Comparison of ENCODE assay signal across 15 mouse cellular contexts in the genomic region with DNA sequence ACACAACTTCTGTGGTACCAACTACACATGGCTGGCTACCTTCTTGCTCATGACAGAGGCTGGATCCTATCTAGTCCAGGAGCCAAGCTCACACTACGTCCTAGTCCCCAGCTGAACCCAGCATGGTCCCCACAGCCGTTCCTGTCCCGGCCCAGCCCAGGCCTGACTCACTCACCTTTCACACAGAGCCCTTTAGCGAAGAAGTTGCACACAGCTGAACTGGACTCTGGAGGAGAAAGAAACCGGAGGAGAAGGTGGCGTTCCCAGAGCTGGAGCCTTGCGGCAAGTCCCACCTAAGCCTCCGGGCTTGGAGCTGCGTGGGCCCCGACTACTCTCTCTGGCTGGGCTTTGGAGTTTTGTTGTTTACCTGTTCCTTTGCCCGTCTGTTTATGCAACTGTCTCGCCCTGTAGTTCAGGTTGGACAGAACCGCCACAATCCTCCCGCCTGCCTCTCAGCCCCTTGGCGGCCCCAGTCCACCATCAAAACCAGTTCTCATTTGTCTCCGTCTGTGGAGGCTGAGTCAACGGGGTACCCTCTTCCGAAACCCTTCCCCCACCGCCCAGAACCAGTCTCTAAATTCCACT. TPM values are rescaled to one million over a fixed set of nuclear protein-coding genes. Genes with fewer than 3 reads are reported as not detected.
A peak's percentile ranks its signal among the peaks of the same experiment; 100 is the strongest.
DNase-seq lines count a peak whose midpoint lies in the region; ATAC-seq and TF ChIP-seq lines count a peak whose summit lies in the region.
"Had no signal": no experiment of that assay in that cellular context is flagged by ENCODE, and none has a peak within 500 bp of the region (broad histone marks: within the 10 kb centered on the region; RNA-seq: fewer than 3 reads in every experiment).

No protein-coding gene starts in this region.

- H3K4me2 ChIP-seq in forebrain, embryonic 13.5 days = no peak overlapping the region
- H3K4me2 ChIP-seq in forebrain, embryonic 16.5 days (ENCODE audit: low read length) = no peak overlapping the region
- H3K4me2 ChIP-seq in liver, embryonic 11.5 days = no peak overlapping the region

- H3K4me1 ChIP-seq in forebrain, embryonic 13.5 days = peaks cover 24% of the 10 kb centered on the region
- peaks cover 14% of the 10 kb centered on the region for H3K4me1 ChIP-seq in forebrain, embryonic 16.5 days (replicated peaks; ENCODE audit: control insufficient read depth, insufficient read depth, low read length)
- peaks cover 4% of the 10 kb centered on the region; the same call in 1 of the 2 replicates for H3K4me1 ChIP-seq in liver, adult 2 months (ENCODE audit: control insufficient read depth, insufficient read depth, low read length)
- peaks cover 8% of the 10 kb centered on the region for H3K4me1 ChIP-seq in liver, embryonic 11.5 days (replicated peaks; ENCODE audit: control insufficient read depth, insufficient read depth, low read length)

- H3K79me2 ChIP-seq in liver, adult 2 months (ENCODE audit: control insufficient read depth, insufficient read depth, low read length) = no peaks in the 10 kb centered on the region

- 50% methylated on average over 19 of the region's 19 CpGs for WGBS in forebrain, embryonic 13.5 days
- 56% methylated on average over 19 of the region's 19 CpGs for WGBS in forebrain, embryonic 16.5 days
- 42% methylated on average over 19 of the region's 19 CpGs for WGBS in liver, adult 2 months
- WGBS in liver, embryonic 11.5 days = 53% methylated on average over 19 of the region's 19 CpGs

- H3K27me3 ChIP-seq in forebrain, embryonic 13.5 days = peaks cover 13% of the 10 kb centered on the region
- H3K27me3 ChIP-seq in forebrain, embryonic 16.5 days (replicated peaks; ENCODE audit: control insufficient read depth, insufficient read depth, low read length) = no peaks in the 10 kb centered on the region
- no peaks in the 10 kb centered on the region for H3K27me3 ChIP-seq in liver, adult 2 months (ENCODE audit: control insufficient read depth, insufficient read depth, low read length)
- peaks cover 20% of the 10 kb centered on the region for H3K27me3 ChIP-seq in liver, embryonic 11.5 days (replicated peaks; ENCODE audit: control insufficient read depth, insufficient read depth, low read length)

- H3K4me3 ChIP-seq in forebrain, embryonic 13.5 days = no peak overlapping the region
- H3K4me3 ChIP-seq in forebrain, embryonic 16.5 days (replicated peaks; ENCODE audit: low read length) = no peak overlapping the region
- H3K4me3 ChIP-seq in liver, adult 2 months (ENCODE audit: insufficient read depth, low read depth, low read length) = peak overlapping the region; percentile 63
- no peak overlapping the region for H3K4me3 ChIP-seq in liver, embryonic 11.5 days (ENCODE audit: low read depth, low read length)
- H3K4me3 ChIP-seq: midbrain, embryonic 13.5 days had no signal

- 0 out of 2 replicates have a peak, but pooled peaks have one; percentile 36 for TF ChIP-seq POLR2A in liver, adult 2 months (IDR thresholded peaks at IDR 0.05; ENCODE audit: extremely low read depth, insufficient read depth, low read length)

- no peak overlapping the region for H3K27ac ChIP-seq in forebrain, embryonic 13.5 days
- H3K27ac ChIP-seq in forebrain, embryonic 16.5 days (ENCODE audit: low read length) = no peak overlapping the region
- peak overlapping the region; percentile 57 for H3K27ac ChIP-seq in liver, adult 2 months (replicated peaks; ENCODE audit: insufficient read depth, low read depth, low read length)
- no peak overlapping the region for H3K27ac ChIP-seq in liver, embryonic 11.5 days (ENCODE audit: low read depth, low read length)
- H3K27ac ChIP-seq: midbrain, embryonic 13.5 days had no signal

- TF ChIP-seq CTCF in liver, adult 2 months (IDR thresholded peaks at IDR 0.05; ENCODE audit: low read depth, low read length) = no peak

- no peaks in the 10 kb centered on the region for H3K9me3 ChIP-seq in forebrain, embryonic 13.5 days (replicated peaks)
- no peaks in the 10 kb centered on the region for H3K9me3 ChIP-seq in forebrain, embryonic 16.5 days (ENCODE audit: control insufficient read depth, low read length)
- no peaks in the 10 kb centered on the region for H3K9me3 ChIP-seq in liver, embryonic 11.5 days (ENCODE audit: control insufficient read depth, low read length)
- H3K9me3 ChIP-seq: midbrain, embryonic 13.5 days had no signal

- 0 out of 2 replicates have a peak overlapping the region, but pooled peaks have one; percentile 60 for H3K9ac ChIP-seq in forebrain, embryonic 13.5 days
- no peak overlapping the region for H3K9ac ChIP-seq in forebrain, embryonic 16.5 days (replicated peaks; ENCODE audit: low read depth, low read length)
- H3K9ac ChIP-seq in liver, adult 2 months (ENCODE audit: low read depth, low read length) = peak overlapping the region; percentile 71
- H3K9ac ChIP-seq in liver, embryonic 11.5 days (ENCODE audit: low read depth, low read length) = no peak overlapping the region
- H3K9ac ChIP-seq: midbrain, embryonic 13.5 days had no signal

- peaks cover 15% of the 10 kb centered on the region for H3K36me3 ChIP-seq in forebrain, embryonic 13.5 days (ENCODE audit: poor library complexity, severe bottlenecking)
- 0 out of 2 replicates have a peak, but pooled peaks cover 4% of the 10 kb centered on the region for H3K36me3 ChIP-seq in forebrain, embryonic 16.5 days (ENCODE audit: control insufficient read depth, insufficient read depth)
- H3K36me3 ChIP-seq in liver, adult 2 months (ENCODE audit: control insufficient read depth, insufficient read depth, low read length) = no peaks in the 10 kb centered on the region
- H3K36me3 ChIP-seq in liver, embryonic 11.5 days (ENCODE audit: control insufficient read depth, insufficient read depth, low read length) = no peaks in the 10 kb centered on the region; the same call in 1 of the 2 replicates

- no peak for ATAC-seq in forebrain, embryonic 13.5 days
- no peak for ATAC-seq in forebrain, embryonic 16.5 days
- no peak for ATAC-seq in liver, embryonic 11.5 days (replicated peaks; ENCODE audit: low FRiP score)

- peak; percentile 67 for DNase-seq in liver, adult 2 months (ENCODE audit: extremely low read depth, low read depth, low spot score)
- no peak for DNase-seq in liver, embryonic 11.5 days (ENCODE audit: low spot score)
- peak; percentile 75 for DNase-seq in urinary bladder, postnatal 14 days (ENCODE audit: low spot score)
- no peak for DNase-seq in urinary bladder, postnatal 4 days (ENCODE audit: low spot score in 2 of 2)
- no peak for DNase-seq in spleen, postnatal 14 days (ENCODE audit: low spot score in 2 of 2)
- no peak for DNase-seq in cerebellum, postnatal 10 days
- DNase-seq: adrenal gland, adult 8-10 months; cerebellum, adult 11 months; heart, postnatal 36 days; kidney, adult 2 months; layer of hippocampus, adult 9-11 months; left cerebral cortex, postnatal 4 days had no signal

RNA-seq across cellular contexts. Expression of a gene that starts 1.1 kb away (rescaled TPM):
- 0.31 and 1.0 TPM in 2 replicates for polyA plus RNA-seq in forebrain, embryonic 13.5 days (2015; fragmentation: Nextera tagmentation; extraction: Ambion mirVana)
- 0.32 and 0.35 TPM in 2 replicates for polyA plus RNA-seq in forebrain, embryonic 16.5 days (2015; fragmentation: Nextera tagmentation; extraction: Ambion mirVana)
- 6.0 and 9.9 TPM in 2 replicates for total RNA-seq in liver, adult 2 months (2014; rRNA removed)
- polyA plus RNA-seq in liver, adult 2 months (2012; rRNA removed) = 2.9 and 3.0 TPM in 2 replicates
- 0.18 and 0.29 TPM in 2 replicates for polyA plus RNA-seq in liver, embryonic 11.5 days (2014; fragmentation: Nextera tagmentation; extraction: Ambion mirVana)
- total RNA-seq: heart, postnatal 36 days; left cerebral cortex, postnatal 4 days had no signal

RNA-seq across cellular contexts. Expression of a gene that starts 24.5 kb away (rescaled TPM):
- 20.6 and 21.7 TPM in 2 replicates for polyA plus RNA-seq in forebrain, embryonic 13.5 days (2015; fragmentation: Nextera tagmentation; extraction: Ambion mirVana)
- 24.4 and 26.1 TPM in 2 replicates for polyA plus RNA-seq in forebrain, embryonic 16.5 days (2015; fragmentation: Nextera tagmentation; extraction: Ambion mirVana)
- 4.1 and 5.0 TPM in 2 replicates for total RNA-seq in liver, adult 2 months (2014; rRNA removed)
- 3.3 and 4.5 TPM in 2 replicates for polyA plus RNA-seq in liver, adult 2 months (2012; rRNA removed)
- 22.4 and 22.9 TPM in 2 replicates for polyA plus RNA-seq in liver, embryonic 11.5 days (2014; fragmentation: Nextera tagmentation; extraction: Ambion mirVana)

RNA-seq across cellular contexts. Expression of a gene that starts 24.8 kb away (rescaled TPM):
- polyA plus RNA-seq in forebrain, embryonic 13.5 days (2015; fragmentation: Nextera tagmentation; extraction: Ambion mirVana) = 48.2 and 51.9 TPM in 2 replicates
- polyA plus RNA-seq in forebrain, embryonic 16.5 days (2015; fragmentation: Nextera tagmentation; extraction: Ambion mirVana) = 43.0 and 43.4 TPM in 2 replicates
- total RNA-seq in liver, adult 2 months (2014; rRNA removed) = 4.5 and 5.6 TPM in 2 replicates
- polyA plus RNA-seq in liver, adult 2 months (2012; rRNA removed) = 15.2 and 16.4 TPM in 2 replicates
- polyA plus RNA-seq in liver, embryonic 11.5 days (2014; fragmentation: Nextera tagmentation; extraction: Ambion mirVana) = 58.7 and 62.3 TPM in 2 replicates

RNA-seq across cellular contexts. Expression of a gene that starts 43.0 kb away (rescaled TPM):
- 89.8 and 98.0 TPM in 2 replicates for polyA plus RNA-seq in forebrain, embryonic 13.5 days (2015; fragmentation: Nextera tagmentation; extraction: Ambion mirVana)
- polyA plus RNA-seq in forebrain, embryonic 16.5 days (2015; fragmentation: Nextera tagmentation; extraction: Ambion mirVana) = 99.9 and 100 TPM in 2 replicates
- total RNA-seq in liver, adult 2 months (2014; rRNA removed) = 25.2 and 36.7 TPM in 2 replicates
- polyA plus RNA-seq in liver, adult 2 months (2012; rRNA removed) = 32.7 and 32.9 TPM in 2 replicates
- polyA plus RNA-seq in liver, embryonic 11.5 days (2014; fragmentation: Nextera tagmentation; extraction: Ambion mirVana) = 26.0 and 29.5 TPM in 2 replicates

RNA-seq across cellular contexts. Expression of a gene that starts 58.8 kb away (rescaled TPM):
- polyA plus RNA-seq in forebrain, embryonic 13.5 days (2015; fragmentation: Nextera tagmentation; extraction: Ambion mirVana) = 27.7 and 29.0 TPM in 2 replicates
- polyA plus RNA-seq in forebrain, embryonic 16.5 days (2015; fragmentation: Nextera tagmentation; extraction: Ambion mirVana) = 41.6 and 44.4 TPM in 2 replicates
- 18.8 and 21.5 TPM in 2 replicates for total RNA-seq in liver, adult 2 months (2014; rRNA removed)
- polyA plus RNA-seq in liver, adult 2 months (2012; rRNA removed) = 22.8 and 27.2 TPM in 2 replicates
- 20.9 TPM in 2 replicates for polyA plus RNA-seq in liver, embryonic 11.5 days (2014; fragmentation: Nextera tagmentation; extraction: Ambion mirVana)

Comparison
In these comparisons a context has a peak if more than half of its experiments do, and no peak if none do; other contexts are left out.
1. H3K9ac ChIP-seq: peak in forebrain, embryonic 13.5 days (single experiment) and liver, adult 2 months (single experiment); none in forebrain, embryonic 16.5 days (single experiment) and liver, embryonic 11.5 days (single experiment).
2. DNase-seq: peak in liver, adult 2 months (single experiment) and urinary bladder, postnatal 14 days (single experiment); none in liver, embryonic 11.5 days (single experiment), urinary bladder, postnatal 4 days (0 of 2), spleen, postnatal 14 days (0 of 2) and cerebellum, postnatal 10 days (0 of 2).